Mouse (Mus musculus) midbrain, embryonic 13.5 days (tissue): ENCODE measurements at regions not wholly inside any gene's neighbourhood (a gene's known extent, or its start where the extent isn't known, plus 50 kb on each side); places are given as distances from the start of the nearest gene placed in this dataset.

Experiments used
- ATAC-seq: fragments of 200-750 bp; cut with Nextera tagmentation; 2 replicates; pipeline ENCODE4 v1.8.0; 2017; ENCODE audit warnings: mild to moderate bottlenecking, moderate TSS enrichment, moderate library complexity
- H3K27ac ChIP-seq: fragments of 300-500 bp; sonication (generic); 2 replicates; pipeline ENCODE4 v1.5.1; 2015; ENCODE audit warnings: inconsistent platforms, mild to moderate bottlenecking, moderate library complexity
- H3K27me3 ChIP-seq: fragments of 300-500 bp; sonication (generic); 2 replicates; pipeline ENCODE4 v1.6.1; 2015; ENCODE audit warnings: mild to moderate bottlenecking, inconsistent platforms
- H3K36me3 ChIP-seq: fragments of 300-500 bp; sonication (generic); 2 replicates; pipeline ENCODE4 v1.6.1; 2015; ENCODE audit warnings: mild to moderate bottlenecking, inconsistent platforms
- H3K4me1 ChIP-seq: fragments of 300-500 bp; sonication (generic); replicated peaks from 2 replicates; pipeline ENCODE4 v1.6.1; 2015; ENCODE audit warnings: inconsistent platforms
- H3K4me2 ChIP-seq: fragments of 300-500 bp; sonication (generic); replicated peaks from 2 replicates; pipeline ENCODE4 v1.6.1; 2015; ENCODE audit warnings: moderate library complexity, mild to moderate bottlenecking, inconsistent platforms
- H3K4me3 ChIP-seq: fragments of 300-500 bp; sonication (generic); replicated peaks from 2 replicates; pipeline ENCODE4 v1.5.1; 2015; ENCODE audit warnings: mild to moderate bottlenecking, inconsistent platforms
- H3K9ac ChIP-seq: fragments of 300-500 bp; sonication (generic); replicated peaks from 2 replicates; pipeline ENCODE4 v1.6.1; 2015; ENCODE audit warnings: mild to moderate bottlenecking, inconsistent platforms
- H3K9me3 ChIP-seq: fragments of 300-500 bp; sonication (generic); 2 replicates; pipeline ENCODE4 v1.6.1; 2016; ENCODE audit warnings: mild to moderate bottlenecking, inconsistent platforms
- WGBS: fragments of 180-500 bp; shearing (Covaris S2); methylation state at CpG from one replicate; pipeline ENCODE4 v1.1.7; 2015; 5-methylcytosine and 5-hydroxymethylcytosine counted together

GRCm38 (mm10) chr3:155485487-155485886 is 392.3 kb downstream of the Lrriq3 start:
- ATAC-seq = 0 out of 2 replicates have a peak, but pooled peaks have one; percentile 63
- H3K4me1 ChIP-seq = 0 out of 2 replicates have a peak, but pooled peaks cover 6% of the 10 kb centered on the region

DNA sequence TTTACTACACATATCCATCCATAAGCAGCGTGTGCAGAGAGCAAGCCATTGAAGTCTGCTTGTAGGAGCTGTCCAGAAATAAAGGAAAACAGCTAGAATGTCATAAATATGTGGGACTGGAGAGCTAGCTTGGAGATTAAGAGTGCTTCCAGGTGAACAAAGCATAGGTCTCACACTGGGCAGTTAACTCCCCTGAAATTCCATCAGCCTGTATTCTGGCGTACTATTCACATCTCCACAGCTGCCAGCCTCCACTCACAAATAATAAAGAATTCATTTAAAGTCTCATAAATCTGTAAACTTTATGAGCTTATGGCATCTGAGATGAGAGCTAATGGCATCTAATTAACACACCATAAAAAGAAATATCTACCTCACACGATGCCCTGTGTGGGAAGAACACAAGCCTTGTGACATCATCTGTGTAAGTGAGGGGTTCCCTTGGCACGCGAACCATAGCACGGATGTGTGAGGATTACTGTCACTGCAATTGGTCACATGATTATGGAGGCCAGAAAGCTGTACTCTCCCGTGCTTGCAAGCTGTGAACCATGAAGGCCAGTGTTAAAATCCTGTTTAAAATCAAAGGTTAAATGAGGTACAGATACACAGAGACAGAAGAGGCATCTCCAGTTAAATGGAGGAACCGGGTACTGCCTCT is 394.8 kb downstream of the Lrriq3 start:
- 51% methylated on average over 8 of the region's 8 CpGs for WGBS

More at GRCm38 (mm10) chr3:155485487-155485886, 392.3 kb downstream of the Lrriq3 start:
- Histone ChIP-seq H3K4me3 (no peak overlapping the region), H3K9ac (no peak overlapping the region), H3K4me2 (no peak overlapping the region), H3K27ac (no peak overlapping the region), H3K9me3 (no peaks in the 10 kb centered on the region), H3K36me3 (no peaks in the 10 kb centered on the region), H3K27me3 (no peaks in the 10 kb centered on the region)
- 62% methylated on average over 2 of the region's 2 CpGs for WGBS

GRCm38 (mm10) chr3:155490670-155491069 is 397.4 kb downstream of the Lrriq3 start:
- Histone ChIP-seq H3K9ac (no peak overlapping the region), H3K4me1 (0 out of 2 replicates have a peak, but pooled peaks cover 6% of the 10 kb centered on the region), H3K27me3 (no peaks in the 10 kb centered on the region), H3K4me2 (no peak overlapping the region), H3K9me3 (no peaks in the 10 kb centered on the region), H3K36me3 (no peaks in the 10 kb centered on the region), H3K4me3 (no peak overlapping the region), H3K27ac (no peak overlapping the region)
- 66% methylated on average over 1 of the region's 1 CpGs for WGBS
- no peak for ATAC-seq

More for the DNA sequence above, 394.8 kb downstream of the Lrriq3 start:
- 0 out of 2 replicates have a peak, but pooled peaks cover 6% of the 10 kb centered on the region for H3K4me1 ChIP-seq
- H3K36me3 ChIP-seq = no peaks in the 10 kb centered on the region
- no peak overlapping the region for H3K4me2 ChIP-seq
- no peak overlapping the region for H3K27ac ChIP-seq
- H3K4me3 ChIP-seq = no peak overlapping the region
- no peak overlapping the region for H3K9ac ChIP-seq
- ATAC-seq = peak; percentile 88
- no peaks in the 10 kb centered on the region for H3K9me3 ChIP-seq
- no peaks in the 10 kb centered on the region for H3K27me3 ChIP-seq

DNA sequence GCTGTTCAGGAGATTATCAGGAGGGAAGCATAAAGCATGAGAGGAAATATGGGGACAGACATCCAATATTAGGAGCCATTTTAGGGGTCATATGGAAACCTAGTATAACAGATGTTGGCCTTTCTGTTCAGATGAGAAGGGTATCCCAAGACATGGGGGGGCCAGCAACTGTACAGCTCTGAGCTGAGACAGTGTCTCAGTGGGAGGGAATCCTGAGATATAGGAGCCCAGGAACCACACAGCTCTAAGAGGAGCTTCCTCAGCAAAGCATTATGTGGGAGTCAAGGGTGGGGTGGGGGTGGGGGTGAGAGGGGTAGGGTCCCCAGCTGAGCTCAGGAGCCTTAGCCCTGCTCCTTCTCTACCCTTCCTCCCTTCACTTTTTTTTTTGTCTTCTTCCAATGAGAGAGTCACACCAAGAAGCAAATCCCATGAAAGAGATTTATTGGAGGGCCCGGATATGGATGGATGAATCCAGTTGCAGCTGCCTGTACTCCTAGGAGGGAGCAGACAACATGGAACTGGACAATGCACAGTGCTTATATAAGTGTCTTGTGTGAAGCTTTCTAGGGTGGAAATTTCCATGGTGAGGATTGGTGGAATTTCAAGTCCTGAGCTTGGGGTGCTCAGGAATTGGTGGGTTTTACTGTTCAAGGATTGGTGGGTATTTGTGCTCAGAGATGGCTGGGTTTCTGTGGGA is 417.1 kb downstream of the Lrriq3 start:
- Histone ChIP-seq H3K36me3 (no peaks in the 10 kb centered on the region), H3K4me2 (no peak overlapping the region), H3K9ac (no peak overlapping the region), H3K27ac (no peak overlapping the region), H3K4me1 (no peaks in the 10 kb centered on the region), H3K4me3 (no peak overlapping the region), H3K27me3 (no peaks in the 10 kb centered on the region), H3K9me3 (no peaks in the 10 kb centered on the region)
- whole genome bisulfite sequencing = 89% methylated on average over 1 of the region's 1 CpGs
- no peak for ATAC-seq

DNA sequence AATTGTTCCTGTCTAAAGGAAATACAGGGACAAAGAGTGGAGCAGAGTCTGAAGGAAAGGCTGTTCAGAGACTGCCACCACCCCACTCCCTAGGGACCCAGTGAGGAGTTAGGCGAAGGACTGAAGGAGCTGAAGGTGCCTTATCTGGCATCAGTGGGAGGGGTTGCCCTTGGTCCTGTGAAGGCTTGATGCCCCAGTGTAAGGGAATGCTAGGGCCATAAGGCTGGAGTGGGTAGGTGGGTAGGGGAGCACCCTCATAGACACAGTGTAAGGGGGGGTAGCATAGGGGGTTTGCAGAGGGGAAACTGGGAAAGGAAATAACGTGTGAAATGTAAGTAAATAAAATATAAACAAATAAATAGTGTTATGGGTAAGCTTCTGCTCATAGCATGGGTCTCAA is 420.7 kb downstream of the Lrriq3 start:
- no peak overlapping the region for H3K9ac ChIP-seq
- H3K27me3 ChIP-seq = no peaks in the 10 kb centered on the region
- H3K4me3 ChIP-seq = no peak overlapping the region
- no peaks in the 10 kb centered on the region for H3K9me3 ChIP-seq
- 76% methylated on average over 2 of the region's 2 CpGs for WGBS
- no peak overlapping the region for H3K27ac ChIP-seq
- no peak overlapping the region for H3K4me2 ChIP-seq
- ATAC-seq = peak; percentile 70; the same call in 1 of the 2 replicates
- H3K4me1 ChIP-seq = no peaks in the 10 kb centered on the region
- no peaks in the 10 kb centered on the region for H3K36me3 ChIP-seq

- Histone ChIP-seq H3K27ac (no peak overlapping the region), H3K9me3 (no peaks in the 10 kb centered on the region), H3K4me3 (no peak overlapping the region), H3K4me2 (no peak overlapping the region), H3K9ac (no peak overlapping the region), H3K4me1 (no peaks in the 10 kb centered on the region), H3K27me3 (no peaks in the 10 kb centered on the region), H3K36me3 (no peaks in the 10 kb centered on the region)
- ATAC-seq = no peak
- 82% methylated on average over 3 of the region's 3 CpGs for WGBS
These were observed 436.1 kb downstream of the Lrriq3 start for GRCm38 (mm10) chr3:155529312-155529711.

GRCm38 (mm10) chr3:155530811-155531210 is 437.6 kb downstream of the Lrriq3 start:
- no peak overlapping the region for H3K9ac ChIP-seq
- H3K9me3 ChIP-seq = no peaks in the 10 kb centered on the region
- H3K4me3 ChIP-seq = no peak overlapping the region
- H3K36me3 ChIP-seq = no peaks in the 10 kb centered on the region
- no peak overlapping the region for H3K4me2 ChIP-seq
- no peaks in the 10 kb centered on the region for H3K4me1 ChIP-seq
- no peaks in the 10 kb centered on the region for H3K27me3 ChIP-seq
- ATAC-seq = no peak
- no peak overlapping the region for H3K27ac ChIP-seq

GRCm38 (mm10) chr3:155532075-155532474 is 438.8 kb downstream of the Lrriq3 start:
- no peaks in the 10 kb centered on the region for H3K9me3 ChIP-seq
- H3K4me1 ChIP-seq = no peaks in the 10 kb centered on the region
- no peak for ATAC-seq
- H3K27ac ChIP-seq = no peak overlapping the region; the same call in 1 of the 2 replicates
- H3K4me3 ChIP-seq = no peak overlapping the region
- no peak overlapping the region for H3K4me2 ChIP-seq
- no peak overlapping the region for H3K9ac ChIP-seq
- H3K27me3 ChIP-seq = no peaks in the 10 kb centered on the region
- H3K36me3 ChIP-seq = no peaks in the 10 kb centered on the region
- WGBS = 74% methylated on average over 4 of the region's 4 CpGs

GRCm38 (mm10) chr3:155548204-155548603 is 455.0 kb downstream of the Lrriq3 start:
- H3K27ac ChIP-seq = no peak overlapping the region
- ATAC-seq = no peak
- no peaks in the 10 kb centered on the region for H3K27me3 ChIP-seq
- no peaks in the 10 kb centered on the region for H3K9me3 ChIP-seq
- no peak overlapping the region for H3K9ac ChIP-seq
- H3K4me1 ChIP-seq = no peaks in the 10 kb centered on the region
- 80% methylated on average over 6 of the region's 6 CpGs for WGBS
- no peak overlapping the region for H3K4me3 ChIP-seq
- no peak overlapping the region for H3K4me2 ChIP-seq
- H3K36me3 ChIP-seq = no peaks in the 10 kb centered on the region

DNA sequence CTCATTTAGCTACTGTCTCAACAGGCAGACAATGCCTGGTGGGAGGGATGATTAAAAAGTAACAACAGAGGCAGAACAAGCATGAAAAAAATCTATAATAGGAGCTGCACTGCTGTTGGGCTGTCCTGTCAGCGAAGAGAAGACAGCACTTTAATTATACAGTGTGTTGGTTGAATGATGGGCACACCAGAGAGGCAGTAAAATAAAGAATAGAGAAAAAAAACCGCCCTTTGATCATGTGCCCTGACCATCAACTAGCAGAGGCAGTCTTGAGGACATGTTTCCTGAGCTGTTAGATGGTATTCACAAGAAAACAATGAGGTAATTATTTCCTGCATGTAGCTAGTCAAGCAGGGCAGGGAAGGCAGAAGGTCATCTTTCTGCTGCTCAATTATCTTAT is 483.9 kb downstream of the Lrriq3 start:
- H3K9ac ChIP-seq = no peak overlapping the region
- H3K36me3 ChIP-seq = no peaks in the 10 kb centered on the region
- no peak overlapping the region for H3K4me2 ChIP-seq
- 6% methylated on average over 2 of the region's 2 CpGs for WGBS
- ATAC-seq = peak; percentile 86
- H3K27me3 ChIP-seq = no peaks in the 10 kb centered on the region
- no peaks in the 10 kb centered on the region for H3K9me3 ChIP-seq
- no peak overlapping the region for H3K4me3 ChIP-seq
- H3K27ac ChIP-seq = no peak overlapping the region
- peaks cover 15% of the 10 kb centered on the region for H3K4me1 ChIP-seq

DNA sequence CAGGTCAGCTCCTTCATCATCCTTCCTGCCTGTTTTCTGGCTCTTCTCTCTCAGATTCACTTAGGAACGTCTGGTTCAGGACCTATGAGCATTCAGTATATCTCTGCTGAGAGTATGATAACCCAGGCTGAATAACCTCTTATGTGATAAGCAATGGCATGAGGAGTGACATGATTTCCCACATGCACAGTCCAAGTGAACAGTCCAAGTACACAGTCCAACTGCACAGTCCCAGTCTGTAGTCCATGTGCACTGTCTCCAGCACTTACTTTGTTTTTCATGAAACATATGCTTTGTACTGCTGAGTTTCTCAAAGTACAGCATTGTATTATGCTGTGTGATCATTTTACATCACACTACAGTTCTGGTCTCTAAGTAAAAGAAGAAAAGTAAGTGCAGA is 510.8 kb downstream of the Lrriq3 start:
- Histone ChIP-seq H3K4me1 (no peaks in the 10 kb centered on the region), H3K36me3 (no peaks in the 10 kb centered on the region), H3K4me3 (no peak overlapping the region), H3K4me2 (no peak overlapping the region), H3K9me3 (no peaks in the 10 kb centered on the region), H3K27me3 (no peaks in the 10 kb centered on the region), H3K27ac (no peak overlapping the region), H3K9ac (no peak overlapping the region)
- no peak for ATAC-seq
- 79% methylated on average over 1 of the region's 1 CpGs for WGBS
